Mouse (Mus musculus): ENCODE measurements around the gene Gfral. TPM values are rescaled to one million over a fixed set of nuclear protein-coding genes. Genes with fewer than 3 reads are reported as not detected.

Gene Gfral
- polyA plus RNA-seq, 1 experiment from 2014 or later: not detected

- DNase-seq (ENCODE audit: low spot score) (no peak), ATAC-seq (replicated peaks; ENCODE audit: low FRiP score, low read depth) (no peak)
- H3K4me2 ChIP-seq (ENCODE audit: low read length): no peak overlapping the region
- H3K36me3 ChIP-seq (ENCODE audit: insufficient read depth, low read length): no peaks in the 10 kb centered on the region
- H3K27ac ChIP-seq: no peak overlapping the region
- no peaks in the 10 kb centered on the region for H3K9me3 ChIP-seq (replicated peaks; ENCODE audit: low read length)
- 80% methylated on average over 4 of the region's 4 CpGs for WGBS
- no peaks in the 10 kb centered on the region for H3K27me3 ChIP-seq (ENCODE audit: insufficient read depth, low read length)
- H3K4me3 ChIP-seq (replicated peaks; ENCODE audit: low read depth, low read length): no peak overlapping the region
- H3K9ac ChIP-seq (ENCODE audit: low read depth, low read length): no peak overlapping the region
- no peaks in the 10 kb centered on the region for H3K4me1 ChIP-seq (replicated peaks; ENCODE audit: insufficient read depth, low read length)
- TF ChIP-seq CTCF (IDR thresholded peaks at IDR 0.05; ENCODE audit: low read depth): no peak
These were observed 16.5 kb downstream of the Gfral start for GRCm38 (mm10) chr9:76196917-76197316.

GRCm38 (mm10) chr9:76179221-76179620 is 34.2 kb downstream of the Gfral start:
- H3K4me1 ChIP-seq (replicated peaks; ENCODE audit: insufficient read depth, low read length): no peaks in the 10 kb centered on the region
- no peak overlapping the region for H3K27ac ChIP-seq
- no peak for TF ChIP-seq CTCF (IDR thresholded peaks at IDR 0.05; ENCODE audit: low read depth)
- DNase-seq (ENCODE audit: low spot score) (no peak), ATAC-seq (replicated peaks; ENCODE audit: low FRiP score, low read depth) (no peak)
- no peaks in the 10 kb centered on the region for H3K9me3 ChIP-seq (replicated peaks; ENCODE audit: low read length)
- no peaks in the 10 kb centered on the region for H3K27me3 ChIP-seq (ENCODE audit: insufficient read depth, low read length)
- no peak overlapping the region for H3K9ac ChIP-seq (ENCODE audit: low read depth, low read length)
- H3K4me3 ChIP-seq (replicated peaks; ENCODE audit: low read depth, low read length): no peak overlapping the region
- no peak overlapping the region for H3K4me2 ChIP-seq (ENCODE audit: low read length)
- no peaks in the 10 kb centered on the region for H3K36me3 ChIP-seq (ENCODE audit: insufficient read depth, low read length)

GRCm38 (mm10) chr9:76172686-76173295 is 40.7 kb downstream of the Gfral start:
- TF ChIP-seq CTCF (IDR thresholded peaks at IDR 0.05; ENCODE audit: low read depth): no peak
- Histone ChIP-seq H3K27ac (no peak overlapping the region), H3K4me3 (replicated peaks; ENCODE audit: low read depth, low read length) (no peak overlapping the region), H3K36me3 (ENCODE audit: insufficient read depth, low read length) (no peaks in the 10 kb centered on the region), H3K27me3 (ENCODE audit: insufficient read depth, low read length) (no peaks in the 10 kb centered on the region), H3K9me3 (replicated peaks; ENCODE audit: low read length) (no peaks in the 10 kb centered on the region), H3K4me1 (replicated peaks; ENCODE audit: insufficient read depth, low read length) (no peaks in the 10 kb centered on the region), H3K4me2 (ENCODE audit: low read length) (no peak overlapping the region), H3K9ac (ENCODE audit: low read depth, low read length) (no peak overlapping the region)
- 77% methylated on average over 5 of the region's 5 CpGs for WGBS
- no peak for DNase-seq (ENCODE audit: low spot score)
- no peak for ATAC-seq (replicated peaks; ENCODE audit: low FRiP score, low read depth)

- Histone ChIP-seq H3K9ac (ENCODE audit: low read depth, low read length) (no peak overlapping the region), H3K4me2 (ENCODE audit: low read length) (no peak overlapping the region), H3K27me3 (ENCODE audit: insufficient read depth, low read length) (no peaks in the 10 kb centered on the region), H3K36me3 (ENCODE audit: insufficient read depth, low read length) (no peaks in the 10 kb centered on the region), H3K9me3 (replicated peaks; ENCODE audit: low read length) (no peaks in the 10 kb centered on the region), H3K27ac (no peak overlapping the region), H3K4me3 (replicated peaks; ENCODE audit: low read depth, low read length) (no peak overlapping the region), H3K4me1 (replicated peaks; ENCODE audit: insufficient read depth, low read length) (no peaks in the 10 kb centered on the region)
- ATAC-seq (replicated peaks; ENCODE audit: low FRiP score, low read depth) (no peak), DNase-seq (ENCODE audit: low spot score) (peak; percentile 10)
- TF ChIP-seq CTCF (IDR thresholded peaks at IDR 0.05; ENCODE audit: low read depth): peak; percentile 36; the same call in 1 of the 2 replicates
- 42% methylated on average over 3 of the region's 3 CpGs for WGBS
These were observed 45.1 kb downstream of the Gfral start for GRCm38 (mm10) chr9:76168355-76168754.

GRCm38 (mm10) chr9:76162446-76162845 is 51.0 kb downstream of the Gfral start:
- Histone ChIP-seq H3K9me3 (replicated peaks; ENCODE audit: low read length) (no peaks in the 10 kb centered on the region), H3K4me3 (replicated peaks; ENCODE audit: low read depth, low read length) (no peak overlapping the region), H3K4me2 (ENCODE audit: low read length) (no peak overlapping the region), H3K9ac (ENCODE audit: low read depth, low read length) (no peak overlapping the region), H3K27me3 (ENCODE audit: insufficient read depth, low read length) (no peaks in the 10 kb centered on the region), H3K36me3 (ENCODE audit: insufficient read depth, low read length) (no peaks in the 10 kb centered on the region), H3K4me1 (replicated peaks; ENCODE audit: insufficient read depth, low read length) (no peaks in the 10 kb centered on the region), H3K27ac (no peak overlapping the region)
- whole genome bisulfite sequencing: 59% methylated on average over 8 of the region's 8 CpGs
- ATAC-seq (replicated peaks; ENCODE audit: low FRiP score, low read depth): no peak
- TF ChIP-seq CTCF (IDR thresholded peaks at IDR 0.05; ENCODE audit: low read depth): no peak
- DNase-seq (ENCODE audit: low spot score): no peak

- H3K4me2 ChIP-seq (ENCODE audit: low read length): no peak overlapping the region
- no peaks in the 10 kb centered on the region for H3K4me1 ChIP-seq (replicated peaks; ENCODE audit: insufficient read depth, low read length)
- no peaks in the 10 kb centered on the region for H3K27me3 ChIP-seq (ENCODE audit: insufficient read depth, low read length)
- DNase-seq (ENCODE audit: low spot score): no peak
- no peaks in the 10 kb centered on the region for H3K36me3 ChIP-seq (ENCODE audit: insufficient read depth, low read length)
- no peak overlapping the region for H3K4me3 ChIP-seq (replicated peaks; ENCODE audit: low read depth, low read length)
- no peak for TF ChIP-seq CTCF (IDR thresholded peaks at IDR 0.05; ENCODE audit: low read depth)
- no peak overlapping the region for H3K9ac ChIP-seq (ENCODE audit: low read depth, low read length)
- H3K27ac ChIP-seq: no peak overlapping the region
- no peak for ATAC-seq (replicated peaks; ENCODE audit: low FRiP score, low read depth)
- no peaks in the 10 kb centered on the region for H3K9me3 ChIP-seq (replicated peaks; ENCODE audit: low read length)
- 69% methylated on average over 3 of the region's 3 CpGs for WGBS
These were observed 67.9 kb downstream of the Gfral start for GRCm38 (mm10) chr9:76145593-76145992.

Measured in kidney, postnatal 0 days (tissue).